Mouse (Mus musculus) adrenal gland, adult 8-10 months (tissue): ENCODE data around the gene Lmna. TPM values are rescaled to one million over a fixed set of nuclear protein-coding genes. Genes with fewer than 3 reads are reported as not detected.

Source experiments
- DNase-seq: peaks from one replicate; pipeline ENCODE4 v3.0.0; 2022
- microRNA-seq, 2 experiments: library from miRNA; unstranded; fragments of <30 nt; microRNA quantifications; one replicate each; pipeline ENCODE4 v1.2.0; 2022
- total RNA-seq, 4 experiments: library from RNA; stranded (reverse); gene quantifications; 2 replicates each; pipeline ENCODE4 v1.2.4; 2022

The Lmna gene
- total RNA-seq, 4 experiments from 2014 or later: 88.2 to 134 (median 124) TPM

DNA sequence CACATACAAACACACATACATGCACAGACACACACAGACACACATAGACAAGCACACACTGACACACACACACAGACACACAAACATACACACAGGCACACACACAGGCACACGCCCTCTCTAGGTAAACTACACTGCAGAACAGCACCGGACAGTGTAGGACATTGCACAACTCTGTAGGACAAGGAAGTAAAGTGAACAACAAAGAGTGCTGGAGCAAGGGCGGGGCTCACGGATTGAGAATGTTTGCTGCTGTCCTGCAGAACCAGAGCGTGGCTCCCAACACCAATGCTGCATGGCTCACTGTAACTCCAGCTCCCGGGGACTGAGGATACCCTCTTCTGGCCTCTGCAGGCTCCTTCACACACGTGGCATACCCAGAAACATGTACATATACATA, 66.9 kb downstream of the Lmna start:
- DNase-seq: no peak

DNA sequence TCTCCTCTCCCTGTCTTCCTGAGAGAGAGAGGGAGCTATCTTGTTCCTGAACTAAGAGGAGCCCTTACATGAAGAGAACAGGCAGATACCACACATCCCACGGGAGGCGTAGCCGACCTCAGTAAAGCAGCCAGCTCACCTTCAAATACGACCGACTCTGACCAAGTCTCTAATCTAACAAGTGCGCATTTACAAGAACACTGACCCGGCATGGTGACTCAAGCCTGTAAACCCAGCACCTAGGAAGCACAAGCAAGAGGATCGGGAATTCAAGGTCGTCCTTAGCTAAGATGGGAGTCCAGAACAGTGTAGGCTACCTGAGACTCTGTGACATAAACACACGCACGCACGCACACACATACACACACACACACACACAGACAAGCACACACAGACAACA, 67.3 kb downstream of the Lmna start:
- DNase-seq: no peak

DNA sequence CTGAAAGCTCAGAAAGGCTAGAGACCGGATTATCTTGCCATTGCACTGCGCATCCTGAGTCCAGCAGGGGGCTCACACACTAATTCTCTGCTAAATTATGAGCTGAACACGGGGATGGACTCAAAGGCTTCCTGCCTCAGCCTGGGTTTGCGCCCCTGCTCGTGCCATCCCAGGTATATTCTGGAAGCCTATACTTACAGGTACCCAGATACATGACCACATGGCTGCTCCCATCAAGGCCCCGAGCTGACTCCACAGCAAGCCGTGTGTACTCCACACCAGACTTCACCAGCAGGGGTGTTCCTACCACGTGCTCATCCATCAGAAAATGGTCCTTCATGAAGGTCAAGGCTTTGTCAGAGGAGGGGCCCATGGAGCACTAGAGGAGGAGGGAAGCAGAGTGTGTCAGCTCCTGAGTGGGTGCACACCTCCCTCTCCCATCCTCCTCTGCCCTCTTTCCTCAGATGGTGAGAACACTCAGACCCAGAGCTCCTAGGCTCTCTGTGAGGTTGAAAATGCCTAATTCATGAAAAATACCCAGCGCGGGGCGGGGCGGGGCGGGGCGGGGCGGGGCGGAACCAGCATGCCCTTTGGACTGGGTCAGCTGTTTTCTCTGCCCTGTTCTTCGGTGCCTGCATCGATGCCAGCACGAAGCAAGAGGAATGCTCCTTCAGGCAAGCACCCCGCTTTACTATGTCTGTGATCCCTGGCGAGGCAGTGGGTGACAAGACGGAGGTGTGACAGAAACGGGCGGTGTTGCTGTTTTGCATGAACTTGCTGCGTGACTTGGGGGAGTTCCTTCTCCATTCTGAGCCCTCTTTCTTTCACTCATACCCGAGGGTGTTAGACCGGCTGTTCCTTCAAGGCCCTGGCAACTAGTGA, 69.0 kb downstream of the Lmna start:
- DNase-seq: peak; percentile 75

DNA sequence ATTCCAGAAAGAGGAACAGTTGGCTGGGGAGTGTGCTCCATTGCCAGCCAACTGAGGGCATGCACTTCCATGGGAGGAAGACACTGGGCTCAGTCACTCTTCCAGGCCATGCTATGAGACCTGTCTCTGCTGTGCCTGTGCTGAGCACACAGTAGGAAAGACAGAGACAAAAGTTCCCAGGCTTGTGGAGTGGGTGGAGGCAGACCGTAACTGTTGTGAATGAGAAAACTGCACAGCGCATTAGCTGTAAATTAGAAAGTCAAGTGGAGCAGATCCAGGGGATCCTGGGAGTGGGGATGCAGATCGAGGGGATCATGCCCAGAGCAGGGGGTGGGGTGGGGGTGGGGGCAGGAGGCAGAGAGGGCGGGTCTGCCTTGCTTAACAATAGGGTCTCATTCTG, 70.2 kb downstream of the Lmna start:
- DNase-seq: no peak

DNA sequence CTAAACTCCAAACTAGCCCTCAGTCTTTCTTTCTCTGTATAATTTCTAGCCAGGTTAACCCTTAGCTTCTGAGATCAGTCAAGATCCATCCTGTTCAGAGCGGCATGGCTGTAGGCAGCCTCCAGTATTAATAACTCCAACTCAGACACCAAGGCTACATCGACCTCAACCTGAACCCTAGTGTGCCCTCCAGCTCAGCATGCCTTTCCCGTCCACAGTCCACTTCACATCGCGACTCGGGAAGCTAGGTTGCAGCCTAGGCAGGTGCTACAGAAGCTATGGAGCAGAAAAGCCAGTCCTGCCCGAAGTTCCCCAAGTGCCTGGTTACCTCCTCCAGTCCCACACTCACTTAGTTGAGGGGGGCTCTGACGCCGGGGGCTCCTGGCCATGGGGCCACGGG, 72.3 kb downstream of the Lmna start:
- DNase-seq: no peak

DNA sequence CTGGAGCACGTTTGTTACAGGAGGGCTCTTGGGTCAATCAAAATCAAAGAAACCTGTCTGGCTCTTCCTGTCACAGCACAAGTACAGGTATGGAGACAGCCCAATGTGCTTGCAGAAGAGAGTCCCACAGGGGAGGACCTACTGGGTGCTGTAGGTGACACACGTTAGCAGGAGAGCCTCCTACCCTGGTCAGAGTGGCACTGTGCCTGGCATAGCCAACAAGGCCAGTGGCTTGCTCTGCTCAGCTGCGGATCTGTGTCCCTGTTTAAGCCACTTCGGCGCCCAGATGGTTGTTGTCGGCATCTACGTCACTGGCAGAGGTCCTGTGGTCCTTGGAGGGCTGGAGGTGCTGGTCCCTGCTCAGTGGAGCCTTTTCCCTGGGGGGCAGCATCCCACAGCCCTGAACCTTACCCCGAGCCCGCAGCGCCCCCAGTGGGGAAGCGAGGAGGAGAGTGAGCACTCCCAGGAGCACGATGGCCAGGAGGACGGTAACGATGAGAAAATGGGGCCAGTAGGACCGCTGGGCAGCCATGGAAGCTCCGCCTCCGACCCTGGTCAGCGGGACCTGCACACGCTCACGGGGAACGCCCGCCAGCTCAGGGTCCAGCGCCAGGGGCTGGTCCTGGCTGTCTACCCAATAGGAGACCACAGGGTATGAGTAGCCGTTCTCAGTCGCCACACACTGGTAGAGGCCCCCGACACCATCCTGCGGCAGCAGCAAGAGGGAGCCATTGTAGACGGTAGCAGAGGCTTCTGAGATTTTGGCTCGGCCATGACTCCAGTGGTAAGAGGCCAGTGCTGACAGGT, 73.2 kb downstream of the Lmna start:
- peak; percentile 60 for DNase-seq

DNA sequence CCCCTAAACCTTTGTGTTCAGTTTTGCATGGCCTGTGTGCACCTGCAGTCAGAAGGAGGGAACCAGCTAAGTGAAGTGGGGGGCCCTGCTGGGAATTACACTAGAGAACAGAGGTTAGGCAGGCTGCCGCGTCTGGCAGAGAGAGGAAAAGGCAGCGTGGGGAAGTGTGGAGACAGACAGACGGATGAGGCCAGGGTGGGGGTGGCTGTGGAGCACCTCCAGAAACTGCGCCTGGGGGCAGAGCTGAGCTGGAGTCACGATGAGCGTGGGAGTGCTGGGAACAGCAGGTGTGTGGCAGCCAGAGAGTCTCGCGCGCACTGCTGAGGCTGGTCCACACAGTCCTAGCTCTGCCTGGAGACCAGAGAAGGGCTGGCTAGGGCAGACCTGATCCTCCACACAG, 74.2 kb downstream of the Lmna start:
- no peak for DNase-seq

Small RNAs within 50 kb of the gene (microRNA-seq; reads per million reads assigned to microRNA genes)
- gene Mir1905 (0 reads per million in 2 experiments), gene Mir7011 (0.34 to 0.53 reads per million in 2 experiments)

Other genes with a start within 250 kb of the Lmna start
- gene Gm38392, start 222.7 kb downstream of the Lmna start, total RNA-seq: 1 to 10 TPM; 1.3 to 3.1 (median 2.3) TPM
- gene Tsacc, start 213.0 kb downstream of the Lmna start, total RNA-seq: 1 to 10 TPM; 6.2 to 9.3 (median 8.2) TPM
- 100 to 1,000 TPM; 250 to 360 (median 279) TPM for gene Cct3, start 212.8 kb downstream of the Lmna start, total RNA-seq
- gene Glmp, start 184.9 kb downstream of the Lmna start, total RNA-seq: 100 to 1,000 TPM; 233 to 293 (median 254) TPM
- gene Tmem79, start 173.8 kb downstream of the Lmna start, total RNA-seq: 1 to 10 TPM; 4.4 to 7.1 (median 5.9) TPM
- 10 to 100 TPM; 48.2 to 66.6 (median 55.9) TPM for gene Smg5, start 173.7 kb downstream of the Lmna start, total RNA-seq
- 1 to 10 TPM; 4.1 to 6.9 (median 5.4) TPM for gene Paqr6, start 145.4 kb downstream of the Lmna start, total RNA-seq
- 1 to 10 TPM in 2 of 4 experiments, under 1 TPM in 1, not detected in 1; 0.89 to 1.9 (median 1.3) TPM for gene Bglap3, start 137.2 kb downstream of the Lmna start, total RNA-seq
- 1 to 10 TPM in 1 of 4 experiments, not detected in 3; 2.1 TPM for gene Bglap2, start 131.3 kb downstream of the Lmna start, total RNA-seq
- gene Bglap, start 125.5 kb downstream of the Lmna start, total RNA-seq: 1 to 10 TPM in 2 of 4 experiments, under 1 TPM in 2; 0.77 to 7.8 (median 2.5) TPM
- gene Pmf1, start 99.6 kb downstream of the Lmna start, total RNA-seq: 10 to 100 TPM; 31.5 to 46.9 (median 34.3) TPM
- 10 to 100 TPM; 44.3 to 50.8 (median 47.0) TPM for gene Slc25a44, start 84.8 kb downstream of the Lmna start, total RNA-seq
- gene Sema4a, start 48.8 kb downstream of the Lmna start, total RNA-seq: 10 to 100 TPM; 12.2 to 14.0 (median 12.5) TPM
- 1 to 10 TPM; 2.8 to 4.3 (median 3.9) TPM for gene Mex3a, start 22.4 kb upstream of the Lmna start, total RNA-seq
- not detected for gene Rab25, start 38.3 kb upstream of the Lmna start, total RNA-seq
- gene Lamtor2, start 43.1 kb upstream of the Lmna start, total RNA-seq: 100 to 1,000 TPM; 138 to 164 (median 144) TPM
- 10 to 100 TPM; 64.1 to 81.3 (median 66.7) TPM for gene Ubqln4, start 43.8 kb upstream of the Lmna start, total RNA-seq
- gene Ssr2, start 65.9 kb upstream of the Lmna start, total RNA-seq: 100 to 1,000 TPM; 139 to 217 (median 172) TPM
- 10 to 100 TPM; 22.0 to 48.2 (median 31.5) TPM for gene Arhgef2, start 96.0 kb upstream of the Lmna start, total RNA-seq
- gene Rxfp4, start 143.2 kb upstream of the Lmna start, total RNA-seq: not detected
- gene Khdc4, start 175.8 kb upstream of the Lmna start, total RNA-seq: 10 to 100 TPM; 48.9 to 84.1 (median 58.1) TPM
- 10 to 100 TPM; 55.0 to 65.3 (median 59.1) TPM for gene Rit1, start 206.9 kb upstream of the Lmna start, total RNA-seq